Mouse (Mus musculus) left cerebral cortex, adult 8-10 months (tissue): ENCODE measurements around the gene A930033H14Rik. TPM values are rescaled to one million over a fixed set of nuclear protein-coding genes. Genes with fewer than 3 reads are reported as not detected.

Source experiments
- DNase-seq, 2 experiments: peaks; one replicate each; pipeline ENCODE4 v3.0.0; 2022; ENCODE audit warnings: low spot score in 2 of 2
- total RNA-seq, 4 experiments: library from RNA; stranded (reverse); gene quantifications; 2 replicates each; pipeline ENCODE4 v1.2.4; 2022

A930033H14Rik gene
- total RNA-seq = 1 to 10 TPM; 2.3 to 3.3 (median 2.9) TPM

DNA sequence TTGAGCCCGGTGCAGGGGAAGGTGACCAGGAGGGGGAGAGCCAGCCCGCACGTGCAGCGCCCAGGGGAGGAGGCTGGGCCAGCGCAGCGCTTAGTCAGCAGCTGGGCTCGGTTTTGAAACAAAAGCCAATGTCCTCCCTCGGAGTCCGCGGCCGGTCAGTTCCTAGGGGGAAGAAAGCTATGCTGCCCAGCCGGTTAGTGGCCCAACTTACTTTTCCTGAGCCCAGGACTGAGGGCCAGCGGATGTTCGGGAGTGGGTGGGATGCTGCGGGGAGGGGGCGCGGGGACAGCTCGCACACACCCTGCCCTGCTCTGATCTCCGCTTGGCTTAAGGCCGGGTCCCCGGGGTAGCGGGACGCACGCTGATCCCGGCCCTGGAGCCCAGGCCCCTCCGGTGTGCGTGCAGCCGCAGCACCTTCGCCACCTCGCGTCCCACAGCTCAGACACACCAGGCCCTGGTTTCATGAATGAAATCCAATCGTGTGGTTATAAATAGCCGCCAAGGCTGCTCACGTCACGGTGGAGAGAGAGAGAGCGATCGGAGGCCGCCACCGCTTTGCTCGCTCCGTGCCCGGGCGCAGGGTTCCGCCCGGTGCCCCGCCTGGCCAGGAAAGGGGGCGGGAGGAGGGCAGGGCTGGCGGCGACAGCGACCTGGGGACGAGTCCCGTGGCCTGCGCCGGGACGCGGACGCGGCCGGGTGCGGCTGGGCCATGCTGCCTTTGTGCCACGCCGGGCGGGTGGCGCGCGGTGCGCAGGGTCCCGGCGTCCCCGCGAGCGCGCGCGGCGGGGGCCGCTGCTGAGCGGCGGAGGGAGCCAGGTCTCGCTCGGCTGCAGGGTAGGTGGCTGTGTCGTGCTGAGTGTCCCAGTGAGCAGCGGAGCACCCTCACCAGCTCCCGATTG is at the start of gene A930033H14Rik:
A930033H14Rik (minus strand) TSS at position 557 of the 899 bp plus-strand sequence.
- DNase-seq = peak; percentile 47 to 61

DNA sequence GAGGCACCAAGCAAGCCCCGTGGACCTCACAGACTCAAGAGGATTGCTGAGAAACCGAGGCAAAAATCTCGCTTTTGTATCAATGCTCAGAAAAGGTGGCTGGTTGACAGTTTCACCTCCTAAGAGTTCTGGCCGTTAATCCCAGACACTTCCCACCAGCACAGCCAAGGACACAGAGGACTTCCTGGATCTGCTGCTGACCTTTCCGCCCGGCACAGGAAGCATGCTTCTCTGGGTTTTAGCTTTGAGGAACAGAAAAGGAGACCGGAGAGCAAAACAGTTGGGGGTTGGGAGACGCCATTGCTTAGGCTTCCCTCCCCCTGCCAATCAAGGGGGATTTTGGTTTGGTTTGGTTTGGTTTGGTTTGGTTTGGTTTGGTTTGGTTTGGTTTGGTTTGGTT is 47.0 kb upstream of the A930033H14Rik start:
- DNase-seq = no peak

DNA sequence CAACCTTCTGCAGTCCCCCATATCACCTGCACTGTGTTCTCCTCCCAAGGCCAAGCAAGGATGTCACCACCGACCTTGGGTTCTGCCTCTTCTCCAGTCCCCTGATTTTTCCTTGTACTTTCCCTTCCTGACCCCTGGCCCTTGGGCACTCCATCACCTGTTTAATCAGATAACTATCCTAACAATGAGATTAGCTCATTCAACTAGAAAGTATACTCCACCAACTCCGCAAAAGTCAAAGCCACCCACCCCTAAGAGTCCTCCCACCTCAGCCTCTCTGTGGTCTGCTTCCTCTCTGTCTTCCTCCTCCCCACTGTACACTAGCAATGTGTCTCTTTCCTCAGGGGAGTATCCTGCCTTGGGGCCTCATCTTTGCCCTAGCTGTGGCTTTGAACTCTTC is 46.3 kb upstream of the A930033H14Rik start:
- DNase-seq = no peak

DNA sequence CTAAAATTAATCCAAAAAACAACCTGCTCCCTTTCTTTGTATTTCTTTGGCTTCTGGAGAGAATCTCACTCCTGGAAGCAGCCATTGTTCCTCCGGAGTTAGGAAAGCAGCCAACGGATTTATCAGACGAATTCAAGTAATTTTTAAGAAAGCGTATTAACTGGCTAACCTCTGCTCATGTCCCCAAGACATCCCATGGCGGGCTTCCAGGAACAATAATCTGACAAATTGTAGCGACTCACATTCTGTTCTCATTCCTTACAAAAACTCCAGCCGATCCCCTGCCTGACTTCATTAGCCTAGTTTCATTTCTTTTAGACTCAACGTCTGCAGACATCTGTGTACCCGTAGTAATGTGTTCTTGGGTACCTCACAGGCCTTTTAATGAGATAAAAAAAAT is 45.7 kb upstream of the A930033H14Rik start:
- no peak for DNase-seq

DNA sequence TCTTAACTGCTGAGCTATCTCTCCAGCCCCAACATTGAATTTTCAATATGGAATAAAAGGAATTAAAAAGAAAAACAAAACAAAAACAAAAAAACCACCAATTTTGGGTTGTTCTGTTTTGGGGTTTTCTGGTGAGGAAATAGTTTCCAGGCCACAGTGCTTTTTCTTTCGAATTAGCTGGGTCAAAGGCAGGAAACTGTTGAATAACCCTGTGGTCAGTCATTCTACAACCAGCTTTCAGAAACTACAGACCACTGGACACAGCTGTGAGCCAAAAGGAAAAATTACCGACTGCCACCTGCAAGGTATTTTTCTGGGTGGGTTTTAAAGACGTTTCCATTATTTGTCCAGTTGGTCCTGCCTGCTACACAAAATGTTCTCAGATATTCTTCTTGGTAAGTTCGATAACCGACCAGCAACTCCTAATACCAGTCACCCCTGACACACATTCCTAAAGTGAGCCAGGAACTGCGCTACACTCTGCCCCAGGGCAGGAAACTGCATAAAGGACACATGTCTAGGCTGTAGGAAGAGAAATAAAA is 44.8 kb upstream of the A930033H14Rik start:
- no peak for DNase-seq

DNA sequence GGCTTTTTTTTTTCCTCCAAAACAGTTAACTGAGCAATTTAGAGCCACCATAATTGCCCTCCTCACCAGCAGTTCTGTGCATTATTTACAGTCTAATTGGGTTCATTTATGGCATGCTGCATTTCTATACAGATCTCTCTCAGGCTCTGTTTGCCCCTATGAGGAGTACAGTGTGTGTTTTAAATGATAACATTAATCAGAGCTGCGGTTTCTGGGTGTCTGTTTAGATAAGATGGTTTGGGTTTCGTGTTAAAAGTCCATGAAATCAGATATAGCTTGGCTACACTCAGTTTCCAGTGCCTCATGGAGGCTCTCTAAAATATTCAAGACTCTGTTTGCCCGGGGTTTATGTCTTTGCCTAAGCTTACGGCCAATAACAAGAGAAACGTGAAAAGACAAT is 42.7 kb upstream of the A930033H14Rik start:
- DNase-seq = no peak

DNA sequence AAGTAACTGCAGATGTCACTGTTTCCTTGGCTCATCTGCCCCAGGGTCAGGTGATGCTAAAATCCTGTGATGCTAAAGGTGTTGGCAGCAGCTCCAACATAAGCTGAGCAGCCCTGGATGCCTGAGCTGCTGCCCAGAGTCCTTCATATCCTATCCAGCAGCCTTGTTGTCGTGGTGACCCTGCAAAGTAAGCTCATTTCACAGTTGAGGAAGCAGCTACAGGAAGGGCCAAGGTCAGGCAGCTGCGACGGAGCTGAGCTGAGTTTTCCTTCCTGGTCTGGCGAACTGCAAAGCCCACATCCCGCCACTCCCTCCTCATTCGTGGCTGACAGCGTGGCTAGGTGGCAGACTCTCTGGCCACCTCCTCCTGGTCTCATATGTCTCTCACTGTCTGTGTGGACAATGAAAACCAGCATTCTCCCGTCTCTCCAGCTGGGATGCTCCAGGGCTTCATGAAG is 41.5 kb upstream of the A930033H14Rik start:
- no peak for DNase-seq

DNA sequence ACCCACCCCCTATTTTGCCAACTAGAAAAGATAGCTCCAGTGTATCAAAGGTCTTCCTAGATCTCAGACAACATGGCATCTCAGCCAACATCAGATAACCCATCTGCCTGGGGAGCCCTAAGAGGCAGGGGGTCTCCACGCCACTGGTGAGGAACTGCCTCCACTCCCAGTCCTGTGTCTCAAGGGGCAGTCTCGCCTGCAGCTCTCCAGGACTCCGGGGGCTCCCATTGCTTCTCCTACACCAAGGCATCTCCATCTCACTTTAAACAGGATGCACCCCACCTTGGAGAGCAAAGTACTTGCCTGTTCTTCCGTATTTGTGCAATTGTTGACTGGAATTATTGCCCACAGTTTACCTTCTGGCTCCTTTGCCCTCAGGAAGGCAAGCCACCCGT is 40.8 kb upstream of the A930033H14Rik start:
- no peak for DNase-seq

DNA sequence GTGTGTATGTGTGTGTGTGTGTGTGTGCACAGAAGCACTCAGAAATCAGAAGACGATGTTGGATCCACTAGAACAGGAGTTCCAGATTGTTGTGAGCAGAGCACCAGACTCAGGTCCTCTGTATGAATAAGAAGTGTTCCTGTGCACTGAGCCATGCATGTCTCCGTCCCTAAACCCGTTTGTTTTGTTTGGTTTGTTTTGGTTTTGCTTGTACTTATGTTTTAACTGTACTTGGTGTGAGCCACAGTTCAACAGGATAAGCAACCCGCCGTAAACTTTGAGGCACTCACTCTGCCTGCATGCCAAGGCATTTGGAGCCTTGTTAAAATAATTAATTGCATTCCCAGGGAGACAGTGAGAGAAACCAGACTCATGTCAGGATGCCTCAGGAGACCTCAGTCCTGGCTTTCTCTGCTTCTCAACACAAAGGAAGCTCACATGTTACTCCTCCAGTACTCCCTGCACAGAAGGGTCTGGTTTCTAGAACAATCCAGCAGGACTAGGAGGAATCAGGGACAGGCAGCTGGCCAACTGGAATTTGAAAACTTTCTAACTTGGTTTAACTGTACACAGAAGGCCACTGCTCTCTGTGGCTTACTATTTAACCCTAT is 40.3 kb upstream of the A930033H14Rik start:
- DNase-seq = no peak

DNA sequence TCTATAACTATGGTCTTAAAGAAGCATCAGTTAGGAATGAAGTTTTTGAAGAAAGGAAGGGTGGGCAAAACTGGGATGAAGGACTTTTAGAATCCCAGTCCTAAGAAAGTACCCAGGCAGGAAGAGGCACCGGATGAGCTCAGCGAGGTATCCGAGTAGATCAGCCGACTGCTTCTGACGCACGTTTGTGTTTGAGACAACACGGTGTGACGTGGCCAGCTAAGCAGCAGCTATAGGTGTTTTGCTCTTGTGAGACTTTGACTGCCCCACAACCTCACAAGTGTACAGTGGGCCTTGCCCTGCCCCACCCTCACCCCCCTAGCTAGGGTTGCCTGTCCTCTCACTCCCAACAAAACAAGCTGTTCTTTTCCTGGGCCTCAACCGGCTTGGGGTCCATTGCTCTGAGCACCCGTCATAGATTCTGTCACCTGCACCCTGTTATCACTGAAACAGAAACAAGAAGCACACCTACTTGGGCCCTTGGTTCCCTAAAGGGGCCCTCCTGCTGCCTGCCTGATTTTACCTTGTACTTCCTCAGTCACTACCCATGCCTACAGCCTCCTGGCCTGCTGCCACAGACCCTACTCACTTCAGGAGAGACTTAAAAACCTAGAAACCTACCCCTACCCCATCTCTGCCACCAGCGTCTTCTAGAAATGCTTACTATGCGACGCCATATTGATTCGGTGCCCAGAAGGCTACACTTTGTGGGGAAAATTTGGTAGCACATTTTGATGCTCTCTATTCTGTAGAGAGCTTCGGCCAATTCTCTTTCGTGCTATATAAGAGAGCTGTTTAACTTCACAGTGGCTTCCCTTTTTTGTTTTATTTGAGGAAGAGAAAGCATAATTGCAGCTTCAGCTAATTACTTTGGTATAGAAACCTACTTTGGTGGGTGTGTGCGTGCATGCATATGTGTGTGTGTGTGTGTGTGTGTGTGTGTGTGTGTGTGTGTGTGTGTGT is 39.5 kb upstream of the A930033H14Rik start:
- no peak for DNase-seq

DNA sequence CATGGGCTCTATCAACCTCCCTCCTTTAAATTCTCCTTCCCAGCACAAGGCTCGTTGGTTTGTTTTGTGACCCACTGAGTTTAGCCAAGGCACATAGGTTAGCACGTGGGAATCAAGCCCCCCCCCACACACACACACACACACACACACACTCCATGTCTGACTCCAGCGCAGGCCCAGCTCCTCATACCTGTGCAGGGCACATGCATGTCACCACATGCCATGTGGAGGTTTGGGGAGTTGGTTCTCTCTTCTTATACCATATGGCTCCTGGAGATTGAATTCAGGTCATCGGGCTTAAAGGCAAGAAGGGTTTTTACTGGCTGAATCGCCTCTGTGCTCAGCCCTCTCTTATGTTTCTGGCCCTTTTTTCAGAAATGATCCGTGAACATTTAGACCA is 38.4 kb upstream of the A930033H14Rik start:
- no peak for DNase-seq

DNA sequence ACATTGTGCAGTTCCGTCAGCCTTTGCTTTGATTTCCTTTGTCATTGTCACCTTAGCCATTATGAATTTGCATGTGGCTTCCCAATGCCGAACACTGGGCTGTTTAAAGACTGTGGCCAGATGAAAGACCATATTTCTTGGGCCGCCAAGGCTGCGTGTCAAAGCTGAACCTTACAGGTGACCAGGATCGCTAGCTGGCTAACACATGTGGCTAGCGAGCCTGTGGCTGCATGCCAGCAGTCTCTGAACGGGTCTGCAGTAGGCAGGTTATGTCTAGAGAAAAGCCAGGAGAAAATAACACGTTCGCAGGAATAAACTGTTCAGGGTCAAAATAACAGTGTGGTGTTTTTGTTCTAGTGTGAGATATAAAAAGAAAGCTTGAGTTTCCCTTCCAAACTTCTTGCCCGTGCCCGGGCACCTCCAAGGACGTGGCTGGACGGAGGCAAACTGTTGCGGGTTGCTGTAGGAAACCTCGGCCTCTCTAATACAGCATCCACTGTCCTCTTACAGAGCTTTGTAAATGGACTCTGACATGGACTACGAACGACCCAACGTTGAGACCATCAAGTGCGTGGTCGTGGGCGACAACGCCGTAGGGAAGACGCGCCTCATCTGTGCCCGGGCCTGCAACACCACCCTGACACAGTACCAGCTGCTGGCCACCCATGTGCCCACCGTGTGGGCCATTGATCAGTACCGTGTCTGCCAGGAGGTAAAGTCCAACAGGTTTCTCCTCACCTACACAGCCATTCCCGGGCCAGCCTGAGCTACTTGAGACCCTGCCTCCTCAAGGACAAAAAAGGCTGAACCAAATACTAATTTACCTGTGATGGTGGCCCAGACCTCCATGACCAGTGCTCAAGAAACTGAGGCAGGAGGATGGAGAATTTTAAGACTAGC is 35.6 kb upstream of the A930033H14Rik start:
- DNase-seq = no peak

DNA sequence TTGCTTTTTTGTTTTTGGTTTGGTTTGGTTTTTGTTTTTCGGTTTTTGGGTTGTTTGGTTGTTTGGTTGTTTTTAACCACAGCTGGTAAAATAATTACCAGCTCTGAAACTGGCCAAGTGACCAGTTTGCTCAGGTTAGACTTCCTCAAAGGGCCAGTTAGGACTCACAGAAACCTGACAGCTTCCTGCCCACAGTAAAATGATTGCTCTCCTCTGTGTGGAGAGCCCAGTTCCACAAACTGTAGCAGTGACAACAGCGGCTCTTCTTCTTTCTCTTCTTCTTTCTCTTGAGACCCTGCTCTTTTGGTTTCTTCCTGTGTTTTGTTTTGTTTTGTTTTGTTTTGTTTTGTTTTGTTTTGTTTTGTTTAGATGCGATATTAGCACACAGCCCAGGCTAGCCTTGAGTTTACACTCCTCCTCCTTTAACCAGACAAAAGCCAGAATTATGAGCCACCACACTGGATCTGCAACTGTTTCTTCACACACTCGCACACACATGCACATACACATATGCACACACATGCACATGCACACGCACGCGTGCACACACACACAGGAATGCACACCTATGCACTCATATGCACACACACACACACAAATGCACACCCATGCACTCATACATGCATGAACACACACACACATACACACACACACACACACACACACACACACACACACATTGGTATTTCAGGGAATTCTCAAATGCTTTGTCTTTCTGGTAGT is 34.6 kb upstream of the A930033H14Rik start:
- DNase-seq = no peak

DNA sequence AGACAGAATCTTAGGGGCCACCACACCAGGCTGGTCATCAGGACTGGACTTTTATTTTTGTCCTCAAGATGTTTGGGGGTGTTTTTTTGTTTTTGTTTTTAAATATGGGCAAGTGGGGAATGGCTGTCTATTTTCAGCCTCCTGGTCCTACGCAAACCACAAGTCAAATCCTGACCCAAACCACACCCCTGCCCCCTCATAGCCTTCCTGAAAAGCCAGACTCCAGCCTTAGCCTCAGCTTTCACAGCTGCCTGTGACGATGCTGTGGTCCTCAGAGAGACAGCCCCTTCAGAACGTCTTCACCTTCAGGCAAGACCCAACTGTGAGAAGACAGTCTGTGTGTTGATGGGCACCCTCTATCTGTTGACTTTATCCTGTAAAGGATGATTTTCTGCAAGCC is 33.9 kb upstream of the A930033H14Rik start:
- no peak for DNase-seq

DNA sequence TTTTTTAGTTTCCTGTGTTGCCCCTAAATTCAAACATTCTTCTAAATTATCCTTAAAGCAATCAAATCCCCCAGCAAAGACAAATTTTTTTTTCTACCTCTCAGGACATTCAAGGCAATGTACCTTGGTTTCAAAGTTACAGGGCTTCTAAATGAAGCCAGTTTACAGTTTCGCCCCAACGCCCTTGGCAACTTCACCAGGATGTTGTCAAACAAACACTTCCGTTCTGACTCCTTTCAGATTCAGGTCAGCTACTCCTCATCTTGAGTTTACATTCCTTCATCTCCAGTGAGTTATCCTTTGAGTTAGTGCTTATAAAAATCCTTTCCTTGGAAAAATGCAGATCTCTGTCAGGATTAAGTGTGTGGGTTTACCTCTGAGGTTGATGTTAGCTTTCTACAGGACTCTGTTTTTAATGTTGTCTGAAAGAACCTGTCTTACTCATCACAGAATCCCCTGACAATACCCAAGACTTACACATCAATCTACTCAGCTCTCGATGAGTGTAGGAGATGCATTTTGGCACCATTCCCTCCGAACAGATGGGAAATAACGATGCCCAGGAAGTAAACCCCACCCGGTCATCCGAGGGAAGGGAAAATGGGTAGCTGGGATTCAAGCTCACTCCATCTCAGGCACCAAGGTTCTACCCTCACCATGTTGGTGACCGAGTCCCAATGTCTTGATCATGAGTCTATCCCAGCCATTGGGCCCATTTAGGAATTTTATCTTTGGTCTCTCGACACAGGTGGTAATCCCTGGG is 33.2 kb upstream of the A930033H14Rik start:
- DNase-seq = no peak

DNA sequence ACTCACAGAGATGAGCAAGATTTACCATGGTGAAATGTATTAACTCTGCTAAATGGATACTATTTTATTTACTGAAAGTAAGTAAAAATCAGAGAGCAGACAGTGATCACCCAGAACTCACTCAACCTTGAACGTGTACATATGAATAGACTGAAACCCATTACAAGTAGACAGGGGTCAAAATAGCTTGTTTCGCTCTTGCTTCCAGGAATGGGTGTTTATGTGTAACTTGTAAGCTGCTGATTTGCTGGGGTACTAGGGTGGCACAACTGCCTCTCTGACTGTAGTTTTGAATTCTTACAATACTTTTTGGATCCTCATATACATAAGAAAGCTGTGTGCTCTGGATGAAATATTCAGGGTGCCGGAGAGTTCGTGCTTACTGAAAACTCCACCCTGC is 32.3 kb upstream of the A930033H14Rik start:
- no peak for DNase-seq

DNA sequence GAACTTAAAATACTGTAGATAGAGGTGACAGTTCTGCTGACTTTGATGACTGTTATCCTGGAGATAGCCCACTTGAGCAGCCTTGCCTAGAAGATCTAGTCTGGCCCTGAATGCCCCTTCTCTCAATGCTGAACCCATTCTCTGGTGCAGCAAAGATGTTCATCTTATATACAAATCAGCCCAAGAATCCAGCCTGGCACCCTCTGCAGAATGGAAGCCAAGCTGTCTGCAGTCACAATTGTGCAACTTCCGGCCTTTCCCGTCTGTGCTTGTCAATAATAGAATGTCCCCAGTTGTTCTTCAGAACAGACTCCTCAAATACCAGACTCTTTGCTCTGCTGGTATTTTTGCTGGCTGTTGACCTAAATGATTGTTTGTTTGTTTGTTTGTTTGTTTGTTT is 27.6 kb upstream of the A930033H14Rik start:
- DNase-seq = no peak

DNA sequence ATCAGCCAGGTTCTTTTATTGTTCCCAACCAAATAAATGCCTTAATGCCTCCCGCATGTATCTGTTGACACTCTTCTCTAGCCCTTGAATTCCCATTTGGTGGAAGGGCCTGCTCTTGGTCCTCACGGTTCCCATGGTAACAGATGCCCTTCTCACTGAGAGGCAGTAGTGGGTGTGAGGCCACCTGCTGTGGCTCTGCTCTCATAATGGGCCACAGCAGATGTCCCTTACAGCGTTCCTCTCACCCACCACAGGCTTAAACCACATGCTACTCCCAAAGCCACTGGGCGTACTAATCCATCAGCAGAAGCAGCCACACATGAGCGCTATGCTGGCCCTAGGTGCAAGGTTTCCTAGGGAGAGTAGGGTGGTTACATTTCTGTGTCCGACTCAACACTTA is 25.4 kb upstream of the A930033H14Rik start:
- DNase-seq = no peak

DNA sequence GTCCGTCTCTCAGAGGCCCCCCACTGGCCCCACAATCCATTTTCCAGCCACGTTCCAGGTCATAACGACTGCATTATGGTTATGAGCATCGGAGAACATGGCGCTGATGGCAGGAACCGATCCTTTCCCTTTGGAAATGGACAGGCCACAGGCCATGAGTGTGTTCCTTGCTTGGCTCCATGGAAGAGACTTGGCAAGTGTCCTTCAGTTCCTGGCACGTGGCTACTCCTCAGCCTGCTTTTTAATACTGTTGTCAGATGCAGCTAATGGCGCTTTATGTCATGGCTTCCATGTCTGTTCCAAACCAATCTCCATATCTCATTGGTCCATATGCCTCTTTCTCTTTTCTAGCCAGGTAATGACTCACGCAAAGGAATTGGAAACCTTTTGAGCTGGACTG is 24.9 kb upstream of the A930033H14Rik start:
- no peak for DNase-seq
